Mouse (Mus musculus) heart, adult 2 months (tissue): ENCODE measurements around the gene Olfr1290. TPM values are rescaled to one million over a fixed set of nuclear protein-coding genes. Genes with fewer than 3 reads are reported as not detected.

Source experiments
- DNase-seq, 2 experiments: peaks; one replicate each; pipeline ENCODE4 v3.0.0; 2021
- H3K27ac ChIP-seq: fragments of 200-600 bp; 2 replicates; pipeline ENCODE4 v1.8.1; 2022
- H3K27me3 ChIP-seq: fragments of 200-500 bp; 2 replicates; pipeline ENCODE4 v1.6.1; 2012; ENCODE audit warnings: mild to moderate bottlenecking, low read length, inconsistent platforms, mixed read lengths; ENCODE audit not compliant: control insufficient read depth, insufficient read depth
- H3K36me3 ChIP-seq: fragments of 200-500 bp; 2 replicates; pipeline ENCODE4 v1.6.1; 2012; ENCODE audit warnings: low read length, inconsistent platforms; ENCODE audit not compliant: control insufficient read depth, insufficient read depth
- H3K4me1 ChIP-seq: fragments of 200-500 bp; 2 replicates; pipeline ENCODE4 v1.6.1; 2011; ENCODE audit warnings: low read length; ENCODE audit not compliant: control insufficient read depth, insufficient read depth
- H3K4me3 ChIP-seq: fragments of 200-600 bp; 2 replicates; pipeline ENCODE4 v1.8.1; 2022
- H3K79me2 ChIP-seq: fragments of 200-500 bp; replicated peaks from 2 replicates; pipeline ENCODE4 v1.6.1; 2012; ENCODE audit warnings: mild to moderate bottlenecking, inconsistent platforms, low read length, moderate library complexity, mixed read lengths; ENCODE audit not compliant: control insufficient read depth, insufficient read depth
- H3K9ac ChIP-seq: fragments of 200-500 bp; 2 replicates; pipeline ENCODE4 v1.6.1; 2012; ENCODE audit warnings: low read depth, mild to moderate bottlenecking, control low read depth, inconsistent platforms, low read length, mixed read lengths
- CTCF ChIP-seq: fragments of 200-600 bp; IDR thresholded peaks from 2 replicates; pipeline ENCODE4 v1.8.1; 2022; ENCODE audit warnings: antibody characterized with exemption, mild to moderate bottlenecking, moderate library complexity
- EP300 ChIP-seq: fragments of 200-500 bp; IDR thresholded peaks from 2 replicates; pipeline ENCODE4 v1.6.1; 2011; ENCODE audit warnings: low read depth, low read length, control low read depth; ENCODE audit not compliant: insufficient read depth
- POLR2A ChIP-seq: fragments of 200-500 bp; IDR thresholded peaks from 2 replicates; pipeline ENCODE4 v1.6.1; 2011; ENCODE audit warnings: mild to moderate bottlenecking, low read depth, low read length, control low read depth; ENCODE audit not compliant: insufficient read depth
- WGBS: fragments of 180-500 bp; shearing (Covaris S2); methylation state at CpG from one replicate; pipeline ENCODE4 v1.1.7; 2018; 5-methylcytosine and 5-hydroxymethylcytosine counted together
- intact Hi-C: fragments of 180-260 bp; cut with DNase I; formaldehyde crosslinking; loops from one replicate; pipeline ENCODE4 v1.15.1; 2025
- long read RNA-seq: library from polyadenylated mRNA; stranded (forward); transcript quantifications from one replicate; pipeline ENCODE4 v2.0.0, GENCODE M21; 2021
- polyA plus RNA-seq: library from polyadenylated mRNA; depleted of rRNA; stranded (reverse); fragments of >200 nt; gene quantifications from 2 replicates; pipeline ENCODE4 v1.2.3, GENCODE M21; 2012; rRNA removed
- total RNA-seq, 2 experiments: library from RNA; stranded (reverse); gene quantifications; 2 replicates each; pipeline ENCODE4 v1.2.3; 2021

Gene Olfr1290
- not detected for total RNA-seq
- not detected in 2 replicates for polyA plus RNA-seq
- long read RNA-seq: 0 reads

DNA sequence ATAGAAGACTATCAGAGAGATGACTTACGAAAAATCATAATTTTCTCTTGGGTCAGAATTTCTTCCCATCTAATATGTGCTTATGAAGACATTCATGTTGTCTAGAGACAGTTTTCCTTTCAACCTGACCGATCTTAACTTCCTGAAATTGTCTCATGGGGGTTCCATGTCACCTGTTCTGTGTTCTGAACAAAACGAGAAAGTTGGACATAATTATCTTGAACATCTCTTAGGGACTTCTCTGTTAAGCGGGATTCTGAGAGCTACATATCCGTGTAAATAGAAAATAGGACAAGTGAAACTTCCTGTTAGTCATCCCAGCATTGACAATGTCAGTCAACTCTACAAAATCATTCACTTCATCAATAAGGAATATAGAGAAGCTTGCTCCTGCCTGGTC lies at the start of gene Olfr1290:
Olfr1290 (minus strand) TSS at position 101 of the 400 bp plus-strand sequence.
- Histone ChIP-seq H3K36me3 (no peaks in the 10 kb centered on the region), H3K4me1 (no peaks in the 10 kb centered on the region), H3K4me3 (no peak within 1 kb of the TSS), H3K27me3 (no peaks in the 10 kb centered on the region), H3K9ac (no peak within 1 kb of the TSS), H3K27ac (no peak within 1 kb of the TSS), H3K79me2 (no peaks in the 10 kb centered on the region)
- 59% methylated on average over 5 of the region's 5 CpGs for WGBS
- TF ChIP-seq EP300 (no peak), POLR2A (no peak), CTCF (no peak)
- intact Hi-C loops: no loop called here
- DNase-seq: no peak

DNA sequence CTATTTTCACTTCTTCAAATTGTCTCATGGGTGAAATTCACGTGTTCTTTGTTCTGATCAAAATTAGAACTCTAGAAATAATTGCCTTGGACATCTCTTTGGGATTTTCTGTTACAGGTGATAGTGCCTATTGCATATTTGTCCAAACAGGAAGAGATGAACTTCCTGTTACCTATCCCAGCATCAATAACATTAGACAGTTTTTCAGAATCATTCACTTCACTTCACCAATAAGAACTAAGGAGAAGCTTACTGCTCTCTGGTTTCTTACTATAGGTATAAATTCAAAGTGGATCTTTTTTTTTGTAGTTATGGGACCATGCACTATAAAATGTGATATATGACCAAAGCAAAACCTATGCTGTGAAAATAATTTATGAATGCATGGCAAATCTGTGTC lies 46.6 kb upstream of the Olfr1290 start, which contains the start of gene Olfr1294:
Olfr1294 (minus strand) TSS at position 101 of the 400 bp plus-strand sequence.
- no peak within 1 kb of the TSS for H3K27ac ChIP-seq
- H3K79me2 ChIP-seq: no peaks in the 10 kb centered on the region
- no peaks in the 10 kb centered on the region for H3K4me1 ChIP-seq
- no peak for DNase-seq
- H3K4me3 ChIP-seq: no peak within 1 kb of the TSS
- TF ChIP-seq POLR2A (no peak), CTCF (no peak), EP300 (no peak)
- 42% methylated on average over 1 of the region's 1 CpGs for WGBS
- no peak within 1 kb of the TSS for H3K9ac ChIP-seq
- intact Hi-C loops: no loop called here
- H3K36me3 ChIP-seq: no peaks in the 10 kb centered on the region
- H3K27me3 ChIP-seq: no peaks in the 10 kb centered on the region

DNA sequence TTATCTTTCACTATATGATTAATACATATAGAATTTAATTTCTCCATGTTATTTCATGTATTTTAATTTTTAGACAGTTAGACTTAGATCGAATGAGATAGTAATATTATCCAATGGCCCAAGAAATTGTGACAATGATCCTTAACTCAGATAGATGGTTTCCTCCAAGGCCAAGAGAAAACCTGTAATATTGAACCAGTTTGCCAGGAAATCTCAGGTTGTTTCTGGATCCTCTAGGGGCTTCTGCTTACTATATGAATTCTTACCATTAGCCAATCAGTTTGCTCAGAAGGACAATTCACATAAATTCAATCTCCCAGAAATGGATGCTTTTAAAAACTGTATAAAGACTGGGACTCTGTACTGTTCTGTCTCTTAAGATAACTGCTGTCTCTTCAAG lies 31.3 kb upstream of the Olfr1290 start, which contains the start of gene Olfr1293-ps:
Olfr1293-ps (plus strand) TSS at position 301 of the 400 bp plus-strand sequence.
- intact Hi-C loops: no loop called here
- Histone ChIP-seq H3K4me1 (no peaks in the 10 kb centered on the region), H3K36me3 (no peaks in the 10 kb centered on the region), H3K27ac (no peak within 1 kb of the TSS), H3K79me2 (no peaks in the 10 kb centered on the region), H3K9ac (no peak within 1 kb of the TSS), H3K4me3 (no peak within 1 kb of the TSS), H3K27me3 (no peaks in the 10 kb centered on the region)
- DNase-seq: no peak
- WGBS: 68% methylated on average over 1 of the region's 1 CpGs
- no peak for TF ChIP-seq CTCF
- TF ChIP-seq EP300: no peak
- TF ChIP-seq POLR2A: no peak

DNA sequence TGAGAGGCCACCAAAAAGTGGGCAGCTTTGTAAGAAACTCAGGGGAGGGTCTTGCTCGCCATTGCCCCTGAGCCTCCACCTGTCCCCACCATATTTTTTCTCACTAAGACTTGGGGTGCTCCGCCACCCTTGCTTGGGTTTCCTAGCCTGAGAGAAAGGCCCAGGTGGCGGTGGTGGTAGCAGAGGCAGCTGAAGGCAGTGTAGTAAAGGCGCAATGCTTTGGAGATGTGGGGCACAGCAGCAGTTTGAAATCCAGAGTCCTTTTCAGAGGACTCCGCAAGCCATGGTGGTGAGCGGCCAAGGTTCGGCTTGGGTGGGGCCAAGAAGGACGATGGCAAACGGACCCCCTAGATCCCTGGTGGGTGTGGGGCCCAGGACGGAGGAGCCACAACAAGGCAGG lies 23.8 kb upstream of the Olfr1290 start:
- 79% methylated on average over 10 of the region's 10 CpGs for WGBS
- no peak for DNase-seq
- intact Hi-C loops: no loop called here
- H3K4me3 ChIP-seq: no peak overlapping the region
- no peaks in the 10 kb centered on the region for H3K79me2 ChIP-seq
- TF ChIP-seq POLR2A (no peak), EP300 (no peak), CTCF (no peak)
- no peaks in the 10 kb centered on the region for H3K27me3 ChIP-seq
- no peaks in the 10 kb centered on the region for H3K36me3 ChIP-seq
- H3K9ac ChIP-seq: no peak overlapping the region
- H3K27ac ChIP-seq: no peak overlapping the region
- no peaks in the 10 kb centered on the region for H3K4me1 ChIP-seq

DNA sequence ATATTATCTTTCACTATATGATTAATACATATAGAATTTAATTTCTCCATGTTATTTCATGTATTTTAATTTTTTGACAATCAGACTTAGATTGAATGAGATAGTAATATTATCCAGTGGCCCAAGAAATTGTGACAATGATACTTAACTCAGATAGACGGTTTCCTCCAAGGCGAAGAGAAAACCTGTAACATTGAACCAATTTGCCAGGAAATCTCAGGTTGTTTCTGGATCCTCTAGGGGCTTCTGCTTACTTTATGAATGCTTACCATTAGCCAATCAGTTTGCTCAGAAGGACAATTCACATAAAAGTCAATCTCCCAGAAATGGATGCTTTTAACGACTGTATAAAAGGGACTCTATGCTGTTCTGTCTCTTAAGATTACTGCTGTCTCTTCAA lies 3.3 kb upstream of the Olfr1290 start, which contains the start of gene Olfr1291-ps1:
Olfr1291-ps1 (plus strand) TSS at position 301 of the 400 bp plus-strand sequence.
- TF ChIP-seq CTCF: no peak
- TF ChIP-seq POLR2A: no peak
- WGBS: 76% methylated on average over 3 of the region's 3 CpGs
- H3K4me1 ChIP-seq: no peaks in the 10 kb centered on the region
- H3K27ac ChIP-seq: no peak within 1 kb of the TSS
- H3K27me3 ChIP-seq: no peaks in the 10 kb centered on the region
- H3K79me2 ChIP-seq: no peaks in the 10 kb centered on the region
- intact Hi-C loops: no loop called here
- H3K4me3 ChIP-seq: no peak within 1 kb of the TSS
- DNase-seq: no peak
- no peak within 1 kb of the TSS for H3K9ac ChIP-seq
- no peaks in the 10 kb centered on the region for H3K36me3 ChIP-seq

DNA sequence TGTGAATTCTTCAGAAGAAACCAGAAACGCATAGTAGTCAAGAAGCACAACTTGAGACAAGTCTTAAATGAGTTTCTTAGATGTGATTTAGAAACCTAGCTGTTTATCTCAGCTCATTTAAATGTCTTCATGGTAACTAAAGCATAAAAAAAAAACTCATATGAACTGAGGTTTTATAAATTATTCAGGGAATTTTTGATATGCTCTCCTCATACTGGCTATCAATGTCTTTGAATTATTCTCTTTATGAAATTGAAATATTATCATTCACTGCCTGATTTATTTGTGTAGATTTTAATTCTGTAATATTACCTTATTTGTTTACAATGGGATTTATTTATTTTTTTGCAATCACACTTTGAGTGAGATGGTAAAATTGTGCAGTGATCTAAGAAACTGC lies 13.1 kb downstream of the Olfr1290 start, which contains the start of gene Olfr1289:
Olfr1289 (plus strand) TSS at position 301 of the 400 bp plus-strand sequence.
- Histone ChIP-seq H3K27ac (no peak within 1 kb of the TSS), H3K9ac (no peak within 1 kb of the TSS), H3K36me3 (no peaks in the 10 kb centered on the region), H3K27me3 (no peaks in the 10 kb centered on the region), H3K4me1 (no peaks in the 10 kb centered on the region), H3K79me2 (no peaks in the 10 kb centered on the region), H3K4me3 (no peak within 1 kb of the TSS)
- WGBS: 61% methylated on average over 1 of the region's 1 CpGs
- DNase-seq: no peak
- intact Hi-C loops: no loop called here
- TF ChIP-seq EP300 (no peak), CTCF (no peak), POLR2A (no peak)
